Mouse (Mus musculus): ENCODE measurements around the gene Asrgl1.
"Not testable (repeated sequence)": the region's sequence is repeated elsewhere in the genome, so short reads cannot be mapped to it uniquely, and the experiment has no call there.

Gene Asrgl1

DNA sequence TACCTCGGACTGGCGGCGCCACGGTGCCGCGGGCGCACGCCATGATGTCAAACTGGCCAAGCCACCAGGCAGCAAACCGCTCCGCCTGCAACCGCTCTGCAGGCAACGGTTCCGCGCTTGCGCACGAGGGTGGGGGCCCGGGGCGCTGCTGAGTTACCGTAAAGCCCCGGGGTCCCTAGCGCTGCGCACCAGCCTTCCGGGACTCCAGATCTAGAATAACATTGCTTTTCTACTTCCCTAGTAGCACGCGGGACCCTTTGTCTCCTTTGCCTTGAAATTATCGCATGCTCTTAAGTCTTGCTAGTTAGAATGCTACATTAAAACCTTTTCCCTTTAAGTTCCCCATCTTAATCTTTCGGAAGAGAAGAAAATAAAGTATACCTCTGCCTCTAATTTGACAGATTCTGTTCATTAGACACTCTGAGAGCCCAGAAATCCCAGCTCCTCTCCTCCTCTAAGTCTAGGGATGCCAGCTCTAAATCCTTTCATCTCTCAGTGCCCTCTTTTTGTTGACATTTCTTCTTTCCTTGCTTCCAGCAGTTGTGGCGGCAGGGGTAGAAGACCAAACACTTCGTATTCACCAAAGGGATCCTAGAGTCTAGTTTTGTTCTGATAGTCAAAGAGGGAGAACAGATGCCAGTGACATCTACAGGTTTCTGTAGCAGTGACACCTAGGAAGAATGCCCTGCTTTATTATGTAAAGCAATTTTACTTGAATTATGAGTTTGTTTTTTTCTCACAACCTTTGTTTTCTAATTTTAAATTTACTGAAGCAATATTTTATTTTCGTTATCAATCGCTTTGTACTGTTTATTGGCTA, at the start of gene Asrgl1:
Gene Asrgl1, minus strand, starts transcription at position 125 of the 820 bp plus-strand sequence.
- peak; percentile 94 for DNase-seq (ENCODE audit: low spot score)

DNA sequence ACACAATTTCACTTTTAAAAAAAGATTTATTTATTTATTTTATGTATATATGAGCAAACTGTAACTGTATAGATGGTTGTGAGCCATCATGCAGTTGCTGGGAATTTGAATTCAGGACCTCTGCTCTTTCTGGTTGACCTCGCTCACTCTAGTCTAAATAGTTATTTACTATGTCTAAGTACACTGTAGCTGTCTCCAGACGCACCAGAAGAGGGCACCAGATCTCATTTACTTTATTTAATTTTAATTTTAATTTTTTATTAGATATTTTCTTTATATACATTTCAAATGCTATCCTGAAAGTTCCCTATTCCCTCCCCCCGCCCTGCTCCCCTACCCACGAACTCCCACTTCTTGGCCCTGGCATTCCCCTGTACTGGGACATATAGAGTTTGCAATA, 10.8 kb upstream of the Asrgl1 start:
- no peak for DNase-seq (ENCODE audit: low spot score)

DNA sequence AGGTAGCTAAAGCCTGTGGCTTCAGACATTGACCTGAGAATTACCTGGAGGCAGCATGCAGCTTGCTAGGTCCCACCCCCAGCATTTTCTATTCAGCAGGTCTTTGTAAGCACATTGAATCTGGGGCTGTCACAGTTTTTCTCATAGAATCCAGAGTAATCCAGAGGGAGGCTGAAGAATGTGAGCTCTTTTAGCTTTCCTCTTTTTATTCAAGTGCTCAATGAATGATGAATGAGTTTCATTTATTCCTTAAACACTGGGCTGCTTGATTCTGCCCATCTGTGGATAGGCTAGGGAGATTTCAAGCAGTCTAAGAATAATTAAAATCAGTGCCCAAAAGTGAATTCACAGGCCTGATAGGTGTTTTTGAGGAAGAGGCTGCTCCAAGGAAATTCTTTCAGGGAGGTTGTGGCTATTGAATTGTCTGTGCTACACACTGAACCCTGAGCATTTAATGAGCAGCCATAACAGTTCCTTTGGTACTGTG, 8.2 kb upstream of the Asrgl1 start:
- no peak for DNase-seq (ENCODE audit: low spot score)

DNA sequence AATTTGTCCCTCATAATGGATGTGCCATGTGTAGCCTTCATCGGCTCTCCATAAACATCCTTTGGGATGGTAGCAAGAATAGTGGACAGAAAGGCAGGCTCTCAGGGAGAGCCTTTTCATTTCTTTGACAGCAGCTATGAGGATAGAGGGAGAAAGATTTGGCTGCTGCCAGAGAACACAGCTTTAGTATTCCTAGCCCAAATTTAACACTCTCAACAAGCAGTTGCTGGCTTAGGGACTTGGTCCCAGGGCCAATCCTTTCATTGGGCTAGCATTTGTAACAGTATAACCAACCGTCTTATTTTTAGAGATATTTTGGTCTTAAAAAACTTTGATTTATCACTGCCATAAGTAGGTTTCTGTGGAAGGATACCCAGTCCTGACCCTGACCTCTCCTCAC, 7.8 kb upstream of the Asrgl1 start:
- no peak for DNase-seq (ENCODE audit: low spot score)

DNA sequence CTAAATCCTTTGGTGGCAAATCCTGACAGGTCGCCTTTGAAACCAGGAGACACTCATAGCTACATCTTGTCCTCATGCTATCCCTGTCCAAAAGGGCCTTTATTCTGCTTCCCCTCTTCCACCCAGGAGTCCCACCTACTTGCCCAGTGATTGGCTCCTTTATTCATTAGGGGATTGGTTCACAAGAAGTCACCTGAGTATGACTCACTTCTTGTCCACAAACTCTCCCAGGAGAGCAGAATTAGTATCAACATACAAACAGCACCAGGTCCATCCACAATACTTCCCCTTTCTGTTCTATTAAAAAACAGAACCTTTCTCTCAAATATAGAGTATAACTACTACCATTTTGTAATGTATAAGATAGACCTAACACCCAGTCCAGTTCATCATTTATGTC, 4.9 kb upstream of the Asrgl1 start:
- not testable (repeated sequence) for DNase-seq (ENCODE audit: low spot score)

DNA sequence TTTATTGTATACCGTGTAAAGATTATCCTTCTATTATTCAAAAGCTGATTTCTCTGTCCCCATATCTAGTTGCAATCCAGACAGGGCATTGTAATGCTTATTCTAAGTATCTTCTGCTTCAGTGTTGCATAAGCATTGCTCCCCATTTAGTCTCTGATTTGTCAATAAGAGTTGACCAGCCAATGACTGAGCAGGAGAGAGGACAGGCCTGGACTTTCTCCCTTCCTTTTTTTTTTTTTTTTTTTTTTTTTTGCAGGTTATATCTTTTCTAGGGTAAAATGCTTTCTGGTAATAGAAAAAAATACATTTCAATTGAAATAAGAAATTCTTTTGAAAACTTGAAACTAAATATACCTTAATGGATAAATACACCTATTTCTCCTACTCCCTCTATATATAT, 1.7 kb upstream of the Asrgl1 start:
- DNase-seq (ENCODE audit: low spot score), result no peak

DNA sequence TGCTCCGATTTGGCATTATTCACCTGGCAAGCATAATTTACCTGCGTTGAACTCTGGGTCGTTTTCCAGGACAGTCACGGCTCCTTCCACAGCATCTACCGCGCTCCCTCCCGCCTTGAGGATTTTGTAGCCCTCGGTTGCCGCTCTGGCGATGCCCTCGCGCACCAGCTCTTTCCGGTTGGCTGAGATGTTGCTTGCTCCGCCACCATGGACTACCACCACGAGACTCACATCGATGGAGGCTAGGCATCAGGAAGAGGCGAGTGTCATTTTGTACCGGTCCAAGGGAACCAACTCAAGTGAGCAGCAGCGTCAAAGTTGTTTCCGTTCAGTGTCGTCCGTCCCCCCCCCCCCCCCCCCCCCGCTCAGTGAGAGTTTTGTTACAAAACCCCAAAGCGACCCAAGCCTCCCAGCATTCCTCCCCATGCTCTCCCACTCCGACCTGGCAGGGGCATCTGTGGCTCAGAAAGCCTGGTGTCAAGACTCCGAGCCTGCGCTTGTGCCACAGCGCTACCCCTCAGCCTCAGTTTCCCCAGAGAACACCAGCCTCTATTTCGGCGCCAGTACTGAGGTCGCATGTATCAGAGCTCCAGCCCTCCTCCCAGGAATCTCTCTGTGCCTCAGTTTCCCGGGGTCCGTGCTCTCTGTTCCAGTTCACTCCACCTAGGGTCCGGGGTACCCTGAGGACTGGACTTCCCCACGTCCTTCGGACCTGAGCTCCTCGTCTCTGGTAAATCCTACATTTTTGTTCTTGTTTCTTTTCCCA, 507 bp downstream of the Asrgl1 start:
- DNase-seq (ENCODE audit: low spot score), result peak; percentile 56

DNA sequence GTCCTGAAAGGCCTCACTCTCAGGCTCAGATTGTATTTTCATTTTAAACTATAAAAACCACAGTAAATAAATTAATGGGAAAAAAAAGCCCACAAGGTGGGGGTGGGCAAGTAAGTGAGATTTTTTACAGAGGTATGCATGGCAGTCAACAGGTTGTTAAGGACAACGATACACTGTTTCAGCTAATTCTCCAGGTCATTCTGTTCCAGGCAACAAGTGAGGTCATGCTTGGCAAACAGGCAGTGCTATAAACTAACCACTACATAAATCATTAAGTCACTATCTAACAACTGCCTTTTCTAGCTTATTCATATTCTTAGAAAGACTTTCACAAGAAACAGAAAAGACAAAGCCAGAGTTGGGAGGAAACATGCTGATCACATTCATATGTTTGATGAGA, 5.4 kb downstream of the Asrgl1 start:
- DNase-seq (ENCODE audit: low spot score), result no peak

DNA sequence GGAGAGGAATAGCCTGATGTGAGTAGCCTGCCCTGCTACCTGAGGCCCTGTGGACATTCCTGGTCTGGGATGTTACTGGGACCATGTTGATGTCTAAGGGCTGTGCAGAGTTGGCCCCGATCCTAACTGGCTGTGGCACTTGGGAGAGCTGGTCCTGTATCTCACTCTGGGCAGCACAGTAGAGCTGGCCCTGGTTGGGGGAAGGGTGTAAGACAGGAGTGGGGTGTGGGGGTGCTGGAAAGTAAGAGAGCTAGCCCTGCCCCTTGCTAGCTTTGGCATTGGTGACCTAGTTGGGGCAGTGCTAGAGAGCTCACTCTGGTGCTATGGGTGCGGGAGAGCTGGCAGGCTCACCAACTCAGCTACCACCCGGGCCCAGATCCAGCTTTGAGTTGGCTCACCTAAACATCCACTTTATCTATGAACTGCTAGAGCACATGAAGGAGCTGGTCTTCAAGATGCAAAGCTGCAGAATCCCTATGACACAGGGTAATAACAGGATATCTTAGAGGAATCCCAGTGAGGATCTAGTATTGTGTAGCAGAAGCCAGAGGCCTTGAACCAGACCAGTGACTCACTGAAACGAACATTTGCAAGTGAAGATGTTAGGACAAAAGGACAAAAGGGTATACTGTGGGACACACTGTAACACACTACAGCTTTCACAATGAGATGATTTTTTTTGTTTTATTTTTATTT, 6.8 kb downstream of the Asrgl1 start:
- DNase-seq (ENCODE audit: low spot score), result no peak

DNA sequence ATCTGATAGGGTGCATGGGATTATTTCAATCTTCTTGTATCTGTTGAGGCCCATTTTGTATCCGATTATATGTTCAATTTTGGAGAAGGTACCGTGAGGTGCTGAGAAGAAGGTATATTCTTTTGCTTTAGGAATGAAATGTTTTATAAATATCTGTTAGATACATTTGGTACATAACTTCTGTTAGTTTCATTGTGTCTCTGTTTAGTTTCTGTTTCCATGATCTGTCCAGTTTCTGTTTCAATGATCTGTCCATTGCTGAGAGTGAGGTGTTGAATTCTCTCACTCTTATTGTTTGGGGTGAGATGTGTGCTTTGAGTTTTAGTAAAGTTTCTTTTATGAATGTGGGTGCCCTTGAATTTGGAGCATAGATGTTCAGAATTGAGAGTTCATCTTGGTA, 11.4 kb downstream of the Asrgl1 start:
- not testable (repeated sequence) for DNase-seq (ENCODE audit: low spot score)

DNA sequence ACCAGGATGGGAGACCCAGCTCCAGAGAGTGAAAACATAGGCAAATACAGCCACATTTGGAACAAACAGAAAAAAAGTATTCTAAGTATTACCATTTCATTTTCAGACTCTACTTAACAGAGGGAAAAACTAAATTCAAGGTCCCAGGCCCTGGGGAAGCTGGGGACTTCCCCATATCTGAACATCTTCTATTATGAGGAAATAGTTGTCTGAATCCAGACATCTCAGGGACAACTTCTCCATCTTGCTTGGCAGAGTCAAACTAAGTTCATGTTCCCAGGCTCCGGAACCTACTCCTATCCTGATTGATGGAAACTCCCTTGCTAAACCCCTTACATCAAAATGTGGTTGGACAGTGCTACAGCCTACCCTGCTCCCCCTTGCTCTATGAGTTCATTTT, 13.0 kb downstream of the Asrgl1 start:
- no peak for DNase-seq (ENCODE audit: low spot score)

DNA sequence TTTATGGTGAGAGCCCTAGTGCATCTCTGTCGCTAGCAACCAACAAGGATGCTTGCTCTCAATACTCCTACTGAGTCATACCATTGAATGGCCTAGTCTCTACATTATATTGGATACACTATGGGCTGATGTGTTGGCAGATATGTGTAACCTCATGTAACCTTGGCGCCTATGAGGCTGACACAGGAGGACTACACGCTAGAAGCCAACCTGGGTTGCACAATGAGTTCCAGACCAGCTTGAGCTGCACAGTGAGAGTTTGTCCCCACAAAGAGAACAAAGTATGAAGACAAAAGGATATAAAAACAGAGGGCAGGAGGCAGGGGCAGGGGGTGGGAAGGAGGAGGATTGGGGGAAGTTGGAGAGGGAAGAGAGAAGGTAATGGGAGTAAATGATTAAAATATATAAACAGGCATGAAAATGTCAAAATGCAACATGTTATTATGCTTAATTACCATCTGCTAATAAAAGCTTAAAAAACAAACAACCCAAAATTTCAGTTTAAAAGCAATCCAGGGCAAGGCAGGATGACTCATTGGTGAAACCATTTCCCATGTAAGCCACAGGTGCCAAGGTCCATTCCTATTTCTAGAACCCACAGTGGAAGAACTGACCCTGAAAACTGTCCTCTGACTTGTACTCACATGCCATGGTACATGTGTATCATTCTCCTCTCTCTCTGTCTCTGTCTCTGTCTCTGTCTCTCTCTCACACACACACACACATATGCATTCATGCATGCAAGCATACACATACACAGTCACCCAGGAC, 15.6 kb downstream of the Asrgl1 start:
- DNase-seq (ENCODE audit: low spot score), result no peak

DNA sequence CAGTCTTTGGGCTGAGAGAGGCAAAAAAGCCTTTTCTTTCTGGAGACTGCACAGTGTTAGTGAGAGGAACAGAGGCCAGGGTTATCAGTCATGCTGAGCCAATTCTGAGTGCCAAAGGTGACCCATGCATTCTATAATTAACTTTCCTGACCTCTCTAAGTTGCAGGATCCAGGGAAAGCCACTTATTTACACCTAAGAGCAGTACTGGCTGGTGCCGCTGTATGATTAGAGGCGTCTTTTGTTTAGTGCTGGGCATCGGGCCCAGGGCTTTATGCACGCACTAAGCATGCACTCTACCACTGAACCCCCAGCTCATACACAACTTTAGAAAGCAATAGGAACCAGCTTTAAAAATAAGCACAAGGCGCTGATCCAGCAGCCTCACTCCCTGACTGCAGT, 18.2 kb downstream of the Asrgl1 start:
- no peak for DNase-seq (ENCODE audit: low spot score)

DNA sequence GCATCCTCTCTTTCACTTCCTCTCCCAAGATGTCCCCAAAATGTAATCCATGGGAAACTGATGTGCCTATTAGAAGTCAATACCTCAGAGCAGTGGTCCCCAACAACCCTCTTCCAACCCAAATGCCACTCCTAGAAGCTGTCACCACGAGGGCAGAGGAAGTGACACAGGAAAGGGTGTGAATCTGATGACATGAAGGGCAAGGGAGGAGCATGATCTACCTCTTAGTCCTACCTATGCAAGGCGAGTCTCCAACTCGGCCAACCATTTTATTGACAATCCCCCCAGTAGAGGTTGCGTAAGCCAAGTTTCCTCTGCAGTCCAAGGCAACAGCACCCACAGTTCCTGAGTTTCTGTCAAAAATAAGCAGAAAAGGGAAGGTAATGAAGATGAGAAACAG, 19.2 kb downstream of the Asrgl1 start:
- DNase-seq (ENCODE audit: low spot score), result no peak

DNA sequence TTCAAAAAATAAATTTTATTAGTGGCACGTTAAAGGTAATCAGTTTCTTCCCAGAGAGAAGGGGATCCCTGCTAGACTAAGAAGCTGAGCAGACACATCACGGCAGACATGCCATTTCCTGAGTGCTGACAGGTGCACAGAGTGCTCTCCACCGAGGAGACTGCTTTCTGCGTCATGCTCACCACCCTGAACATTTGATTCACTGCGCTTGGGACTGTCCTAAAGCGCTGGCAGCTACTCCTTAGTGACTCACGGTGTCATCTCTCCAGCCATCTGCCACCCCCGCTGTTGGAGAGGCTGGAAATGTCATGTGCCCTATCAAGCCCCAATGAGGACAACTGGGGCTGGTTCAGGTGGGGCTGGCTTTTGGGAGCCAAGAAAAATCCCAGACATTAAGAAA, 23.4 kb downstream of the Asrgl1 start:
- DNase-seq (ENCODE audit: low spot score), result no peak

DNA sequence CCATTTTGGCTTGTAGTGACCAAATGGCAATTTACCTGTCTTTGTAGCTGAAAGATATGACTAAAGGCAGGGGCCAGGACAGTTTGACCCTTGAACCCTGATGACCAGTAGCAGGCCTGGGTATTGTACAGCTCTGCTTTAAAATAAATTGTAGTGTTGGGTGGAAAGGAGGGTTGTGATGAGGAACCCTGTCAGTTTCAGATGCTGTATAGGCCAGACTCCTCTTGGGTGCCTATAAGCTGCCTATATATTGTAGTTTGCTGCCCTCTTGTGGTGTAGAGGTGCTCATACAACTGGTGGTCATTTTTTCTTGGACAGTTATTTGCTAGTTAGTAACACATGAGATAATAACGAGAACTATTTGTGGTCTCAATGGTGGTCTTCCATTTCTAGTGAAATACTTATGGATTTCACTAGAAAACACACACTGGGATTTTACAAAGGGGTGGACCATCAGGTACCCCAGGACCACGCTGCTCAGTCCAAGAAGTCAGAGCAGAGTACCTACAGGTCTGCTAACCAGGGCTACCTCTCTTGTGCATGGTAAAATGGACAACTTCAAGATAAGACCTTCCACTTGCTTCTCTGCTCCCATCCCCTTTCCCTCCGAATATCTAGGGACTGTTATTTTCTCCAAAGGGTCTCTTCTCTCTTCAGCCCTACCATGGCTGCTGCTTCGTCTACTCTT, 25.1 kb downstream of the Asrgl1 start:
- peak; percentile 88 for DNase-seq (ENCODE audit: low spot score)

DNA sequence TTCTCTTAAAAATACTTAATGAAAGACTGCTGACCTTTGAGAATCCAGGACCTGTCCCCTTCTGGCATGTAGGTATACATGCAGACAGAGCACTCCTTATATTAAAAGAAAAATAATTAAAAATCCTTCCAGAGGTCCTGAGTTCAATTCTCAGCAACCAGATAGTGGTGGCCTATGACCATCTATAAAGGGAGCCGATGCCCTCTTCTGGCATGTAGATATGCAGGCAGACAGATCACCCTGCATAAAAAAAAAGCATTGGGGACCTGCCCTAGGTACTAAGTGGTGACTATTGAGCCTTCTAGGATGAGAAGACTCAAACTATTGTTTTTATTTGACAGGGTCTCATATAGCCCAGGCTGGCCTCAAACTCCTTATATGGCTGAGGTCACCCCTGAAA, 26.9 kb downstream of the Asrgl1 start:
- no peak for DNase-seq (ENCODE audit: low spot score)

DNA sequence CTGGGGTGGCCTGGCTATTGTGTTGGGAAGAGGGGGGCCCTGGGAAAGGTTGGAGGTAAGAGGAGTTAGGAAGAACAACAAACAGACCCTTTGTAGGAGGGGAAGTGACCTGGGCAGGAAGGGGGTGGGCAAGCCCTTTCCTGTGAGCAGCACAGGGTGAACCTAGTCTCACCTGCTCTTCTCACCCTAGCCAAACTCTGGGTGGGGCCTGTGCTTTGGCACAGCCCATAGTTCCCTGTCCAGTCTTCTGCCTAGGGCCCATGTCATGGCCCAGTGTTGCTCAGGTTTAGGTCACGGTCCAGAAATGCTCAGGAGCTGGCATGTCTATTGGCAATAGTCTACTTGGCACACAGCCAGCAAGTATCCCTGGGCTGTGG, 28.1 kb downstream of the Asrgl1 start:
- DNase-seq (ENCODE audit: low spot score), result no peak

DNA sequence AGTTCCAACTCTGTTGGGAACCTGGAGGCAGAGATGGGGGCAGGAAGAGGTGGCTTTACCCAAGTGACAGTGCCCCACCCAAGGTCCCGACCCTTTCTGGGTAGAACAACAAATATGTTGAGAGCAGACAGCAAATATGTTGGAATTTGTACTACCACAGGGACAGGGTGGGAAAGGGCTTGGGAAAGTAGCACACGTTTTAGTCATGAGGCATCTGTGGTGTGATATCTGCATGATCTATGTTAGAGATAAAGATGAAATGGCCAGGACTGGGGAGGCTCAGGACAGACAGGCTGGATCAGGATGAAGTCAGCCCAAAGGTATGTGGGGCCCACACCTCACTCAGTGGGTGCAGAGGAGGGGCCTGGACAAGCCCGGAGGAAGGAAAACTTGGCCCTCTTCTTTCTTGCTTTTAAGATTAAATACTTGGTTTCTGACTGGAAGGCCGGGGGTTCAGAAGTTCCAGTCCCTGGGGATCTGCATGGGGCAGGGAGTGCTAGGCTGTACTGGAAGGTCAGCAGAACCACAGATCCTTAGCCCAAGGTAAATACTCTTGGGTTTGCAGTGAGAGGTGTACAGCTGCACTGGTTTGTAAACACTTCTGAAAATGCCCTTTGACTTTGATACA, 28.6 kb downstream of the Asrgl1 start:
- DNase-seq (ENCODE audit: low spot score), result peak; percentile 17

DNA sequence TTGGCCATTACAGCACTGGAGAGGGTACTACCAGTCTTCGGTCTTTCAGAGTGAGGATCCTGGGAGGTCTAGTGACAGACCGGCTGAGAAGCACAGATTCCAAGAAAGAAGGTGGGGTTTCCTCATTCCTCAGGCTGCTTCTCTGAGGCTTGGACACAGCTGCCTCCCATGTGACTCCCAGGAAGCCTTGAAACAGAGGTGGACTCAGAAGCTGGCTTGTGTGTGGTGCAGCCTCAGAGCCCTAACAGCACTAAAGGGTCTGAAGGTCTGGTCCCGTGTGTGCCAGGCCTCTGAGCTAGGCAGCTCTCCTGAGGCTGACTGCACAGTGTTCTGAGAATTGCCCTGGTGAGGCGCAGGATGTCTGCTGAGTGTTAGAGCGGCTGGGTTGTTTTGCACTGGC, 29.3 kb downstream of the Asrgl1 start:
- DNase-seq (ENCODE audit: low spot score), result peak; percentile 18

DNA sequence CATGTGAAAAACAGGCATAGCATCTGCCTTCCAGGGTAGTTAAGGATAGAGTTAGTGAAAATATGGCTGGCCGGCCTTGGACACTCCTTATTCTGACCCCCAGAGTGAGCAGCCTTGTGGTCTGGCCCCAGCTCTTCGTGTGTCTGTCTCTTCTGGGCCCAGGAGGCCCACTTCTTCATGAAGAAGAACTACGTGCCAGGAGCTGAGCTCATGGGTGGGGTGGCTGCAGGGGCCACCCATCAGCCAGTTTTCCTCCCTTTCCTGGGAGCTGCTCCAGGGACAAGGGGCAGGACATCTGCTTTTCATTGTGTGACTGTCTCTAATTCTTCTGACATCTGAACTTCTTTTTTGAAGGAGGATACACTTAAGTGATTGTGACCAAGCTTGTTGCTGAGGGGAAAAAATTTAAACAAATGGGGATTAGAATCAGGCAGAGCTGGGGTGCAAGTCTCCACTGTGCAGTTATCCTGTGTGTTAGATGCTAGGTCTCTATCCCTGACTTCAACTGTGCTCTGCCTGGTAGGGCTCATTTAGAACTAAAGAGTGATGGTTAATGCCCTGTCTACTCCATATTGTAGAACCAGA, 30.2 kb downstream of the Asrgl1 start:
- no peak for DNase-seq (ENCODE audit: low spot score)

Data from embryo, embryonic 10.5 days (tissue).